Mouse (Mus musculus) midbrain, embryonic 13.5 days (tissue): ENCODE measurements around the gene Zfp639. TPM values are rescaled to one million over a fixed set of nuclear protein-coding genes. Genes with fewer than 3 reads are reported as not detected.

Experiments used
- ATAC-seq: fragments of 200-750 bp; cut with Nextera tagmentation; 2 replicates; pipeline ENCODE4 v1.8.0; 2017; ENCODE audit warnings: mild to moderate bottlenecking, moderate TSS enrichment, moderate library complexity
- H3K27ac ChIP-seq: fragments of 300-500 bp; sonication (generic); 2 replicates; pipeline ENCODE4 v1.5.1; 2015; ENCODE audit warnings: inconsistent platforms, mild to moderate bottlenecking, moderate library complexity
- H3K27me3 ChIP-seq: fragments of 300-500 bp; sonication (generic); 2 replicates; pipeline ENCODE4 v1.6.1; 2015; ENCODE audit warnings: mild to moderate bottlenecking, inconsistent platforms
- H3K36me3 ChIP-seq: fragments of 300-500 bp; sonication (generic); 2 replicates; pipeline ENCODE4 v1.6.1; 2015; ENCODE audit warnings: mild to moderate bottlenecking, inconsistent platforms
- H3K4me1 ChIP-seq: fragments of 300-500 bp; sonication (generic); replicated peaks from 2 replicates; pipeline ENCODE4 v1.6.1; 2015; ENCODE audit warnings: inconsistent platforms
- H3K4me2 ChIP-seq: fragments of 300-500 bp; sonication (generic); replicated peaks from 2 replicates; pipeline ENCODE4 v1.6.1; 2015; ENCODE audit warnings: moderate library complexity, mild to moderate bottlenecking, inconsistent platforms
- H3K4me3 ChIP-seq: fragments of 300-500 bp; sonication (generic); replicated peaks from 2 replicates; pipeline ENCODE4 v1.5.1; 2015; ENCODE audit warnings: mild to moderate bottlenecking, inconsistent platforms
- H3K9ac ChIP-seq: fragments of 300-500 bp; sonication (generic); replicated peaks from 2 replicates; pipeline ENCODE4 v1.6.1; 2015; ENCODE audit warnings: mild to moderate bottlenecking, inconsistent platforms
- H3K9me3 ChIP-seq: fragments of 300-500 bp; sonication (generic); 2 replicates; pipeline ENCODE4 v1.6.1; 2016; ENCODE audit warnings: mild to moderate bottlenecking, inconsistent platforms
- WGBS: fragments of 180-500 bp; shearing (Covaris S2); methylation state at CpG from one replicate; pipeline ENCODE4 v1.1.7; 2015; 5-methylcytosine and 5-hydroxymethylcytosine counted together
- polyA plus RNA-seq: library from polyadenylated mRNA; unstranded; fragments of >200 nt; fragmentation: Nextera tagmentation; extraction: Ambion mirVana; gene quantifications from 2 replicates; pipeline ENCODE4 v1.2.1, GENCODE M21; 2015

The Zfp639 gene
- 36.5 and 40.4 TPM in 2 replicates for polyA plus RNA-seq

GRCm38 (mm10) chr3:32509496-32510374 is at the start of gene Zfp639:
Gene Zfp639 (plus strand): TSS chr3:32510259.
- ATAC-seq = peak; percentile 19; the same call in 1 of the 2 replicates
- Histone ChIP-seq H3K9ac (peak within 1 kb of the TSS; percentile 95), H3K9me3 (no peaks in the 10 kb centered on the region), H3K27ac (peak within 1 kb of the TSS; percentile 83), H3K27me3 (no peaks in the 10 kb centered on the region), H3K4me2 (peak within 1 kb of the TSS; percentile 81), H3K36me3 (no peaks in the 10 kb centered on the region; the same call in 1 of the 2 replicates), H3K4me3 (peak within 1 kb of the TSS; percentile 89), H3K4me1 (peaks cover 33% of the 10 kb centered on the region)
- WGBS = 6% methylated on average over 24 of the region's 24 CpGs

GRCm38 (mm10) chr3:32467321-32467720 is 42.7 kb upstream of the Zfp639 start:
- peaks cover 29% of the 10 kb centered on the region for H3K36me3 ChIP-seq
- H3K9me3 ChIP-seq = no peaks in the 10 kb centered on the region
- no peaks in the 10 kb centered on the region for H3K27me3 ChIP-seq
- H3K4me2 ChIP-seq = no peak overlapping the region
- no peak overlapping the region for H3K9ac ChIP-seq
- WGBS = 92% methylated on average over 4 of the region's 4 CpGs
- no peaks in the 10 kb centered on the region for H3K4me1 ChIP-seq
- H3K27ac ChIP-seq = no peak overlapping the region
- H3K4me3 ChIP-seq = no peak overlapping the region
- ATAC-seq = no peak

- peaks cover 20% of the 10 kb centered on the region for H3K36me3 ChIP-seq
- no peaks in the 10 kb centered on the region for H3K27me3 ChIP-seq
- WGBS = 80% methylated on average over 4 of the region's 4 CpGs
- H3K9ac ChIP-seq = no peak overlapping the region
- H3K4me2 ChIP-seq = no peak overlapping the region
- no peaks in the 10 kb centered on the region for H3K9me3 ChIP-seq
- H3K4me3 ChIP-seq = no peak overlapping the region
- H3K27ac ChIP-seq = no peak overlapping the region
- ATAC-seq = no peak
- H3K4me1 ChIP-seq = no peaks in the 10 kb centered on the region; the same call in 1 of the 2 replicates
These were observed 41.6 kb upstream of the Zfp639 start for GRCm38 (mm10) chr3:32468411-32468810.

- 82% methylated on average over 7 of the region's 7 CpGs for WGBS
- no peaks in the 10 kb centered on the region for H3K9me3 ChIP-seq
- H3K27me3 ChIP-seq = no peaks in the 10 kb centered on the region
- H3K4me1 ChIP-seq = no peaks in the 10 kb centered on the region; the same call in 1 of the 2 replicates
- peaks cover 11% of the 10 kb centered on the region; the same call in 1 of the 2 replicates for H3K36me3 ChIP-seq
- H3K4me3 ChIP-seq = no peak overlapping the region
- ATAC-seq = no peak
- H3K27ac ChIP-seq = no peak overlapping the region
- H3K4me2 ChIP-seq = no peak overlapping the region
- no peak overlapping the region for H3K9ac ChIP-seq
These were observed 39.6 kb upstream of the Zfp639 start for GRCm38 (mm10) chr3:32470449-32470848.

GRCm38 (mm10) chr3:32471098-32471497 is 39.0 kb upstream of the Zfp639 start:
- 93% methylated on average over 6 of the region's 6 CpGs for WGBS
- H3K36me3 ChIP-seq = peaks cover 11% of the 10 kb centered on the region; the same call in 1 of the 2 replicates
- ATAC-seq = 0 out of 2 replicates have a peak, but pooled peaks have one; percentile 30

GRCm38 (mm10) chr3:32472191-32472900 is 37.7 kb upstream of the Zfp639 start:
- peaks cover under 1% of the 10 kb centered on the region; the same call in 1 of the 2 replicates for H3K36me3 ChIP-seq
- H3K9me3 ChIP-seq = no peaks in the 10 kb centered on the region
- H3K27me3 ChIP-seq = no peaks in the 10 kb centered on the region
- H3K9ac ChIP-seq = no peak overlapping the region
- no peak overlapping the region for H3K27ac ChIP-seq
- H3K4me1 ChIP-seq = no peaks in the 10 kb centered on the region; the same call in 1 of the 2 replicates
- no peak for ATAC-seq
- WGBS = 79% methylated on average over 14 of the region's 14 CpGs
- H3K4me3 ChIP-seq = no peak overlapping the region
- H3K4me2 ChIP-seq = no peak overlapping the region

More at GRCm38 (mm10) chr3:32471098-32471497, 39.0 kb upstream of the Zfp639 start:
- H3K27ac ChIP-seq = no peak overlapping the region
- H3K9me3 ChIP-seq = no peaks in the 10 kb centered on the region
- no peak overlapping the region for H3K9ac ChIP-seq
- no peak overlapping the region for H3K4me2 ChIP-seq
- no peaks in the 10 kb centered on the region for H3K27me3 ChIP-seq
- H3K4me1 ChIP-seq = no peaks in the 10 kb centered on the region; the same call in 1 of the 2 replicates
- no peak overlapping the region for H3K4me3 ChIP-seq

GRCm38 (mm10) chr3:32473184-32473583 is 36.9 kb upstream of the Zfp639 start:
- no peaks in the 10 kb centered on the region; the same call in 1 of the 2 replicates for H3K4me1 ChIP-seq
- 85% methylated on average over 10 of the region's 10 CpGs for WGBS
- no peak overlapping the region for H3K4me2 ChIP-seq
- H3K9ac ChIP-seq = no peak overlapping the region
- no peak overlapping the region for H3K27ac ChIP-seq
- no peaks in the 10 kb centered on the region for H3K36me3 ChIP-seq
- no peaks in the 10 kb centered on the region for H3K27me3 ChIP-seq
- no peaks in the 10 kb centered on the region for H3K9me3 ChIP-seq
- H3K4me3 ChIP-seq = no peak overlapping the region
- no peak for ATAC-seq

GRCm38 (mm10) chr3:32479961-32480360 is 30.1 kb upstream of the Zfp639 start:
- Histone ChIP-seq H3K9me3 (no peaks in the 10 kb centered on the region), H3K9ac (no peak overlapping the region), H3K4me1 (no peaks in the 10 kb centered on the region), H3K36me3 (no peaks in the 10 kb centered on the region), H3K27ac (no peak overlapping the region), H3K27me3 (no peaks in the 10 kb centered on the region), H3K4me3 (no peak overlapping the region), H3K4me2 (no peak overlapping the region)
- ATAC-seq = no peak
- 89% methylated on average over 7 of the region's 7 CpGs for whole genome bisulfite sequencing

GRCm38 (mm10) chr3:32483035-32483434 is 27.0 kb upstream of the Zfp639 start:
- no peaks in the 10 kb centered on the region for H3K4me1 ChIP-seq
- no peaks in the 10 kb centered on the region for H3K36me3 ChIP-seq
- no peak overlapping the region for H3K4me2 ChIP-seq
- no peak overlapping the region for H3K4me3 ChIP-seq
- ATAC-seq = no peak
- no peak overlapping the region for H3K27ac ChIP-seq
- 84% methylated on average over 3 of the region's 3 CpGs for WGBS
- H3K27me3 ChIP-seq = no peaks in the 10 kb centered on the region
- H3K9me3 ChIP-seq = no peaks in the 10 kb centered on the region
- H3K9ac ChIP-seq = no peak overlapping the region

GRCm38 (mm10) chr3:32486543-32486942 is 23.5 kb upstream of the Zfp639 start:
- no peak overlapping the region for H3K27ac ChIP-seq
- no peaks in the 10 kb centered on the region for H3K4me1 ChIP-seq
- H3K36me3 ChIP-seq = no peaks in the 10 kb centered on the region
- H3K4me2 ChIP-seq = no peak overlapping the region
- no peak for ATAC-seq
- H3K4me3 ChIP-seq = no peak overlapping the region
- 83% methylated on average over 4 of the region's 4 CpGs for WGBS
- H3K27me3 ChIP-seq = no peaks in the 10 kb centered on the region
- H3K9ac ChIP-seq = no peak overlapping the region
- no peaks in the 10 kb centered on the region for H3K9me3 ChIP-seq

GRCm38 (mm10) chr3:32488172-32488571 is 21.9 kb upstream of the Zfp639 start:
- no peak for ATAC-seq
- H3K36me3 ChIP-seq = no peaks in the 10 kb centered on the region
- 83% methylated on average over 6 of the region's 6 CpGs for WGBS
- H3K27ac ChIP-seq = no peak overlapping the region
- no peak overlapping the region for H3K9ac ChIP-seq
- H3K9me3 ChIP-seq = no peaks in the 10 kb centered on the region
- no peaks in the 10 kb centered on the region for H3K27me3 ChIP-seq
- no peak overlapping the region for H3K4me2 ChIP-seq
- H3K4me3 ChIP-seq = no peak overlapping the region
- no peaks in the 10 kb centered on the region for H3K4me1 ChIP-seq
